Mouse (Mus musculus) testis, adult 2 months (tissue): ENCODE measurements around the gene Ppp1r14c.

Experiments used
- CTCF ChIP-seq: fragments of 200-500 bp; IDR thresholded peaks from 2 replicates; pipeline ENCODE4 v1.5.1; 2012; ENCODE audit warnings: low read depth, mild to moderate bottlenecking, inconsistent platforms, low read length, moderate library complexity; ENCODE audit not compliant: control insufficient read depth, insufficient read depth, insufficient replicate concordance
- POLR2A ChIP-seq: fragments of 200-500 bp; IDR thresholded peaks from 2 replicates; pipeline ENCODE4 v1.6.1; 2012; ENCODE audit warnings: low read depth, mild to moderate bottlenecking, inconsistent platforms, low read length, moderate library complexity; ENCODE audit not compliant: control insufficient read depth

DNA sequence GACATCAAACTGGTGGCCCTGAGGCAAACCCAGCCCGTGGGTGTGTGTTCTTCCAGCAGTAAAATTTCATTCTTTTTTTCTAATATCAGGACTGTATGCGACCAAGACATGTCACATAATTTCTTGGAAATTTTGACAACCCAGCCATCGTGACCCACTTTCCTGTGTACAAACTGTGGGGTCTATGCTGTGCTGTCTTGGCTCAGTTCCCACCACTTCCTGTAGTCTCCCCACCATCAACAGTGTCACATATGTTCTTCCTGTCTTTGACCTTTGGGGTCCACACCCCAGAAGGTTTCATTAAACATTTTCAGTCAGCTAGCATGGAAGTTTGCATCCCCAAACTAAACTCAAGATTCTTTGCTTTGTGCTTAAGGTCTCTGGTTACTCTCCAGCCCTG lies 145.5 kb downstream of the Ppp1r14c start:
- TF ChIP-seq CTCF (no peak), POLR2A (no peak)
